Mouse (Mus musculus) left cerebral cortex, adult 18-20 months (tissue): ENCODE measurements around the gene Dap. TPM values are rescaled to one million over a fixed set of nuclear protein-coding genes. Genes with fewer than 3 reads are reported as not detected.

Experiments
- DNase-seq, 2 experiments: peaks; one replicate each; pipeline ENCODE4 v3.0.0; 2021 to 2022; ENCODE audit warnings: low spot score in 2 of 2, mixed read lengths in 1 of 2
- total RNA-seq, 2 experiments: library from RNA; stranded (reverse); gene quantifications; 2 replicates each; pipeline ENCODE4 v1.2.3; 2021

The Dap gene
- total RNA-seq, 2 experiments from 2014 or later: 5.8 to 8.1 TPM

DNA sequence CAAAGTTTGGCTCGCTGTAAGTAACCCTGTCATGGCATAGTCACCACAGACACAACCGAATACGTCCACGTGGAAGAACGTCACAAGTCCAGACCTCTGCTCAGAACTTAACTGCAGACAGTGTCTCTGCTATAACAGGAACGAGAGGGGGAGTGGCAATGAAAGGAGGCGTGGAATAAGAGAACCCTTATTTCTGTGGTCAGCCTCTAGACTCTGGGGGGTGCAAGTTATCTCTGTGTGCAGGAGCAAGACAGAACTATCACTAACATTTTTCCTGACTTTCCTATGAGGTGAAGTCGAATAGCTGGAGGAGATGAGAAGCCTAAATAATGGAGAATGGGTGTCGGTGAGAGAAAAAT lies 12.4 kb downstream of the Dap start:
- no peak for DNase-seq

DNA sequence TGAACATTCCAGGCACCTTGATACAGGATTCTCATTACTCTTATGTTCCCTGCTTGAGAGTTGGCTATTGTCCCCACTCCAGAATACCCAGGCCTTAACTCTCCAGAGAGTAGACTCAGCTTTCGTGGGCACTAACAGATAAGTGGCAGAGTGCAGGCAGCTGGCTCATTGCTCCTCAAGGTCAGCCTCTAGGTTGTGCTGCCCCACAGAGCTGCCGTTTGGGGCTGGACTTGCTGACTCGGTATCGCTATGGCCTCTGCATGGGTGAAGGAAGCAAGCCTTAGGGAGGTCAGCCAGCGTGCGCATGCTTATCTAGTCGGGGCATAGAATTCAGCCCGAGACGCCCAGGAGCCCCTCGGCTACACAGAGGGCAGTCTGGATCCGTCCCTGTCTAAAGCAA lies 13.3 kb downstream of the Dap start:
- DNase-seq: no peak

- no peak for DNase-seq
Observed at GRCm38 (mm10) chr15:31237898-31238297, 13.8 kb downstream of the Dap start.

GRCm38 (mm10) chr15:31238611-31239010 lies 14.5 kb downstream of the Dap start:
- DNase-seq: no peak

DNA sequence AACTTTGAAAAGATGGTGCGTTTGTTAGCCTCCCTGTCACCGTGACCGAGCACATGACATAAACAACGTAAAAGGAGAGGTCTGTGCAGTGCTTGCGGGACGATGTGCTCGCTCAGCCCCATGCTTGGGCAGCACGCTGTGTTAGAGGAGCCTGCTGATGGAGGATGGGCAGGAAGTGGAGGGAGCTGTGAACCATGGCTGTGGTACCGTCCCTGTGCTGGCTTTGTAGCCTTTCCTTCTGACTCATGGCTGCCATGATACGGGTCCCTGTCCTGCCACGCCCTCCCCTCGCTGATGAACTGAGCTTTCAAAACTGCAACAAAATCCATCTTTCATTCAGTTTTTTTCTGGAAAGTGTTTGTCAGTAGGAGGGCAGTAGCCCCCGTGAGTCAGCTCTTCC lies 15.6 kb downstream of the Dap start:
- DNase-seq: no peak

- no peak for DNase-seq
Observed at GRCm38 (mm10) chr15:31240181-31240580, 16.1 kb downstream of the Dap start.

DNA sequence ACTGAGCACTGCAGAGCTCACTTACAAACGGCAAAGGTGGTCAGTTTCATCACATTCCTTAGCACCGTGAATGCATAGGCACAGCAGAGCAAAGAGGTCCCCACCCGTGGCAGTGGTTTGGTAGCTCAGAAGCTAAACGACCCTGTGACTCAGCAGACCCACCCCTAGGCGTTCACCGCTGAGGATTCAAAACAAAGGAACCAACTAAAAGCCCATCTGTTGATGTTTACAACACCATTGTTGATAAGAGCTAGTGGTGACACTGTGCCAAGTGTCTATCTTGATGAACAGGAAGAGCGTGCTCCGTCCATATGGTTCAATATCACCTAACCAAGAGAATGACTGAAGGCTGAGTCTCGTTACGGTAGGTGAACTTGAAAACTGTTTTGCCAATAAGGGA lies 19.1 kb downstream of the Dap start:
- DNase-seq: no peak

- DNase-seq: no peak
Observed at GRCm38 (mm10) chr15:31244696-31245445, 20.8 kb downstream of the Dap start.

DNA sequence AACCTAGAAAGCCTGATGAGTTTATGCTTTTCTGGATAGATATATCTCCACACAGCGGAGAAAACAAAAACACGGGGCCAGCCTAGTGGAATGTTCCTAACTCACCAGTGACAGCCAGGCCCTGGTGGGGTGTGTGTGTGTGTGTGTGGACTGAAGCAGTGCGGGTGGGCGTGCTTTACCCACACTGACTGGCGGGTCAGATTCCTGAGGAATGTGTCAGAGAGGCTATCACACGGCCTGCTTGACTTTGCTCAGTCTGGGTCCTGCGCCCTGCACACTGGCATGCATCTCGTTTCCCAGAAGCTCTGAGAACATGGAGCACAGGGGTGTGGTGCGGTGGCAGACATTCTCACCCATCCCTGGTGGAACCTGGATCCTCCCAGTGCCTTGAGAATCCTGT lies 21.8 kb downstream of the Dap start:
- DNase-seq: no peak

GRCm38 (mm10) chr15:31247035-31247434 lies 22.9 kb downstream of the Dap start:
- DNase-seq: no peak

DNA sequence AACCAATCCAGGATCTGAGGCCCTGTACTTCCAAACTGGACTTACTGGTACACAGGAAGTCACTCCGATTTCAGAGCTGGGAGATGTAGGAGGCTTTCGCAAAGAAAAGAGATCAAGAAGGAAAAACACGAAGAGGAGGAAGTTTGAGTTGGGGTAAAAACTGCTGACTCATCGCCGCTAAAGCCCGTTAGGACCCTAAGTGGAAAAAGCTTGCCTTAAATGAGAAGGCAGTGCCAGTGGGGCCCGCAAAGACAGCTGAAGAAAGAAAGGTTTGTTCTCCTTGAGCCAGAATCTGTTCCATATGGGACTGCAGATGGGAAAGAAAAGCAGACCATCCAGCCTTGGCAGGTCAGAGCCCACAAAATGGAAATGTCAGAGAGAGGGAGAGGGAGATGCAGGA lies 24.8 kb downstream of the Dap start:
- DNase-seq: no peak

- DNase-seq: no peak
Observed at GRCm38 (mm10) chr15:31250027-31250426, 25.9 kb downstream of the Dap start.

DNA sequence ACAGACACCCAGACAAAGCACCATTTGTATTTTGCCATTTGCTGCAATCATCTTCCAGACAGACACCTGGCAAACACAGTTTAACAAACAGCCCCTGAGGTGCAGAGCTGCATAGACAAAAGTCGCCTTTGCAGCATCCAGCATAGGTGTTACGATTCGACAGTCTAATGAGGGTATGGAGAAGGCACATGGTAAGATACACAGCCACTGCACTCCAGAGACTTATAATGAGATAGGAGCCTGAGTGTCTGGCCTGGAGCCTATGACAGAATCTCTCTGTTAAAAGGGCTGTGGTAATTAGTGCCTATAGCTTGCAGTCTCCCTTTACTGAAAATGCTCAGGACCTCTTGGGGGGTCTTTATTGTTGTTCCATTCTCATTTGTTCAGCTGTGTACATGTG lies 26.6 kb downstream of the Dap start:
- no peak for DNase-seq

DNA sequence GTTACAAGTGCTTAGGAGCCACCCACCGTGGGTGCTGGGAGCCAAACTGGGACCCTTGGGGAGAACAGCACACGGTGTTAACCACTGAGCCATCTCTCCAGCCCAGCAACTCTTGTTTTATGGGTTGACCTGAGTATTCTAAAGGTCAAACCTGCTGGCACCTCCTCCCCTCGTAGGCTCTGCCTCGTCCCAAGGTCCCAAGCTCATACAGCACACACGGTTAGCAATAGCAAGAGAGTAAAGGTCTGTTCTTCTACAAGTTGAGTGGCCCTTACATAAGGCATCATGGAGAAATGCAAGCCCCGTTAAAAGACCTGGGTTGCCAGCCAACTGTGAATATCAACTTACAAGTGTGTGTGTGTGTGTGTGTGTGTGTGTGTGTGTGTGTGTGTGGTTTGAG lies 27.1 kb downstream of the Dap start:
- no peak for DNase-seq

GRCm38 (mm10) chr15:31252590-31253311 lies 28.6 kb downstream of the Dap start:
- no peak for DNase-seq

- DNase-seq: no peak
Observed at GRCm38 (mm10) chr15:31253380-31253779, 29.3 kb downstream of the Dap start.

DNA sequence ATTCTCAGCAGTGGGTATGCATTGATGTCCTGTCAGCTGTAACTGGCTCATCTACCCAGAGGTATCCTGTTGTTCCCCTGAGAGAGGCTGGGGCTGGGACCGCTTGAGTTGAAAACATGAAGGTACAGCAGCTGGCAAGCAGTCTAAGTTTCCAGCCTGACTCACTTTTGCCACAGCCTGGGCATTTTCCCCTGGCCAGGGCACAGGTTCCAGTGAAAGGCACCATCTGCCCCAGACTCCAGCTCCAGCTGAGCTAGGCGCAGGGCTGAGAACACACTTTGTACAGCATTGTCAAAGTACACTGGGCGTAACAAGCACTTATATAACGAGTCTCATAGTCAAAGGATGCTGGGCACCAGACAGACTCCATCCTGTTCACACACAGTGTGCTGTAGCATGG lies 29.8 kb downstream of the Dap start:
- no peak for DNase-seq

GRCm38 (mm10) chr15:31254939-31255535 lies 30.9 kb downstream of the Dap start:
- DNase-seq: no peak

- DNase-seq: no peak
Observed at GRCm38 (mm10) chr15:31255762-31256161, 31.6 kb downstream of the Dap start.

GRCm38 (mm10) chr15:31257329-31257728 lies 33.2 kb downstream of the Dap start:
- DNase-seq: no peak

DNA sequence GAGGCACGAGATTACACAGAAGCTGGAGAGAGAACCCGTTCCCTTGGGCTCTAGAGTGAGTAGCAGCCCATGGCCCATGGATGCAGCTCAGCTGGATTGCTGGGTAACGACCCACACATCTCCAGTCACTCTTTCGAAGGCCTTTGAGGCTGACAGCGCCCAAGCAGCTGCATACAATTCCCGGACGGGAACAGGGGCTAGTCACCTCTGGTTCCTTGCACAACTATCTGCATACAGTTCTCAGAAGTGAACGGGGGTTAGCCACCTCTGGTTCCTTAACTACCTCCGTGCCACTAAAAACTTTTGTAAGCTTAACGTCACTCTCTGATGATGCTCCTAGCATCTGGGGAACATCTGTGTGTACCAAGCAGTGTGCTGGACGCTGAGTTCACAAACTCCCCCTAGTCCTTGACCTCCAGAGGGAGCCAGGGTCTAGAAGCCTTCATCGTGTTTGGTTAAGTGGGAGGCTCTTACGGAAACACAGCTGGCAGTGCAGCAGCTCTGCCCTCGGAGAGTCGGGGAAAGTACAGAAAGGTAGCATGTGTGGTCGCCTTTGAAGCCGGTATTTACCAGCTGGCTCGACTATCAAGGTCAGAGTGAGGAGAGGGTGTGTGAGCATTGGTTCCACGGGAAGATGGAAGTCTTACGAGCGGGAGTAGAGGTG lies 34.0 kb downstream of the Dap start:
- DNase-seq: no peak
